Mouse (Mus musculus) gastrocnemius, postnatal 4 days (tissue): ENCODE measurements around the gene Lrtm1. TPM values are rescaled to one million over a fixed set of nuclear protein-coding genes. Genes with fewer than 3 reads are reported as not detected.
A peak's percentile ranks its signal among the peaks of the same experiment; 100 is the strongest.

Source experiments
- DNase-seq, 2 experiments: peaks; one replicate each; pipeline ENCODE4 v3.0.0; 2021 to 2022; ENCODE audit warnings: low spot score in 2 of 2, mixed read lengths in 2 of 2
- total RNA-seq, 2 experiments: library from RNA; stranded (reverse); gene quantifications; 2 replicates each; pipeline ENCODE4 v1.2.3; 2021

Lrtm1 gene
- total RNA-seq, 2 experiments from 2014 or later, result 30.9 to 34.2 TPM

DNA sequence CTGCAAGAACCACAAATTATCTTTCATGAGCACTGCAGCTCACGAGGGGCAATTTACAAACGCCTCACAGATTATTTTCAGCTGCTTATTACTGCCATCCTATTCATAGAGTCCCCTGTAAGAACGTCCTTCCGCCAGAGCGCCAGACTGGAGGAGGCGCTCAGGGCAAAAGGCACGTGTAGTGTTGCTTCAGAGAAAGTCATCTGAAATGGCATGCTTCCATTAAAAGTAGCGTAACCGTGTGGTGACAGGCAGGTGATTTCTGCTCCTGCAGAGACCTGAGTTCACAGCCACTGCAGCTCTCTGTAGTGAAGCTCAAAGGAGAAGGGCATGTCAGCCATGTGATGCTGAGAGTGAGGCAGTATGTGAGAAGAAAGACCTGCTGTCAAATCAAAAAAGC, 12.5 kb downstream of the Lrtm1 start:
- DNase-seq, result no peak

DNA sequence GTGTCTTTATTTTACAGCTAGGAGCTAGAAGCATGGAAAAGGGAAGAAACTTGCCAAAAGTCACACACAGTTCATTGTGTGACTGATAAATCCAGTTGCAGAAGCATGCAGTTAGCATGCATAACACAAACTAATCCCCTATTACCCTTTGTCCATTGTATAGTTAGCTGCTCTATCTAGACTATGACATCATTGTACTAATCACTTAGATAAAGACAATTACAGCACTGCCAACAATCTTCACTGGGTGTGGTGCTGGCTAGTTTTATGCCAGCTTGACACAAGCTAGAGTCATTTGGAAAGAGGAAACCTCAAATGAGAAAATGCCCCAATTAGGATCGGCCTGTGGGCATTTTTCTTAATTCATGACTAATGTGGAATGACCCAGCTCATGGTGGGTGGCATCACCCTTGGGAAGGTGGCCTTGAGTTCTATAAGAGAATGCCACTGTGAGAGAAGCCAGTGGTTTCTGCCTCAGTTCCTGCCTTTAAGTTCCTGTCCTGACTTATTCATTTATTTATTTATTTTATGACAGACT, 13.9 kb downstream of the Lrtm1 start:
- no peak for DNase-seq

DNA sequence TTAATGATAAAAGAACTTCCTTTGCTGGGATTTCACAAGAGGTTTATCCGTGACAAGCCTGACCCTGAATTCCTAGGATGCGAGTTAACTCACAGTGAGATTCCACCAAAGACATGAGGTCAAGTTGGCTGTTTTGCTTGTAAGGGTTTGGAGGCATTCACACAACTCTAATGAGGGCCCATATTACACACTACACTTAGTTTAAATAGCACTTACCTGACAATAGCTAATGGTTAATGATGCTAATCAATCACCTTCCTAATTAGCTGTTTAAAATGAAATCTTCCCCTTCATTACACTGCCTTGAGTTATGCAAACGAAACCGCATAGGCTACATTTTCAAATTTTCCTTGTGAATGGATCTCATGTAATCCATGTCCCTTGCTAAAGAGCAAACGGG, 20.2 kb downstream of the Lrtm1 start:
- no peak for DNase-seq

DNA sequence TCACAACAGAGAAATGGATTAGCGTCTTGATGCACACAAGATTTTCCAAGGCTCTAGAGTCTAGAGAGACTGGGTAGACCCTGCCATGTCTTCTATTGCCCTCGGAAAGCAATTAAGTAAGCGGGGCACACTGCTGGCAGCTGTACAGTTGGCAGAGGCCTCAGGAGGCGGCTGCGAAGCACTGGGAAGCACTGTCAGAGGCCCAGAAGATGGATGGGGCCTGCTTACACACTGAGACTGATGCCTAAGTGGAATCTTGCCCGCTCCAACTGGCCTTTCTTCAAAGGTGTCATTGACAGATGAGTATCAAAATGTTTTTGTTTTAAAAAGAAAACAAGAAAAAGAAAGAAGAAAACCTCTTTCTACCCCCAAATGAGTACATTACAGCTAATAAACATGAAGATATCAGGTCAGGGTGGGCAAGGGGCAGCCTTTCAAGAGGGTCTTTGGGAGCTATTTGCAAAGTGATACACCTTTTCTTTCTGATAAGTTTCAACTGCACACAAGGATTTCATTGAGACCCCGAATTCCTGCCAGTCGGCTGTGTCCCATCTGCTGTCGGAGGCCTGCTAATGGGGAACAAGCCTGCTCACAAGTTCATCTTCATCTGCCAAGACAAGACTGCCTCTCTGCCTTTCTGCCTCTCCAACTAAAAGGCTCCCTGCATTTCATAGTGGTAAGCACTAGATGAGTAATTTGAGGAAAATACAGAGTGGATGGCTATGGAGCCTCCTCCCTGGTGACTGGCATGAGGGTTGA, 22.8 kb downstream of the Lrtm1 start:
- DNase-seq, result peak in 1 of 2 experiments; percentile 24

DNA sequence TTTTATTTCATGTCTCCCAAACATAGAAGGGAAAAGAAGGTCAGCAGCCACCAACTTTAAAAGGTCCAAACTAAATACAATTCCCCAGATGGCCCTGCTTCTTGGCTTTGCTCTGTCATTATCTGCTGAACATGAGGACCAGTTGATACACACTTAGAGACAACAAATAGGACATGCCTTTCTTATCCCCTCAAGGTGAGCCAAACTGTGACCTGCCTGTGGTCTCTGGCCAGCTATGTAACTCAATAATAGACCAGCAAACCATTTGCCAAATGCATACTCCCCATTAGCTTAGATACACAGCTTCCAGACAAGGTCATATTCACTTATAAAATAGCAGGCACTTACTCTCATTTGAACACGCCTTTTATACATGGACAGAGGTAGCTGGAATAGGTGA, 23.5 kb downstream of the Lrtm1 start:
- no peak for DNase-seq

DNA sequence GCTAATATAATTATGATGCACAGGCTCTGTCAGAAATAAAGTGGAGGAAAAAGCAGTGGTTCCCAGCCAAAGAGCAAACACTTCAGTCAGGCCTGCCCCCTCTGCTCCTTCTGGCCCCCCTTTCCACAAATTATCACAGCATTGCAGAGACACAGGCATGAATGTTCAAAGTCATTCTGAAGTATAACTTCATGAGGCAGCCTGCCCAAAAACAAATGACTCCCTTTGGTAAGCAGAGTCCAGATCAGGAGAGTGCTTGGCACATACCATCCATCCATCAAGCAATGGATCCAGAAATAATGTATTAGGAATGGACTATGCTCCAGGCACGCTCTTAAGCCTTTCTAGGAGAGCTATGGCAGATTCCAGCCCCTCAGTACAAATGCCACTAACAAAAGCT, 24.3 kb downstream of the Lrtm1 start:
- DNase-seq, result no peak

DNA sequence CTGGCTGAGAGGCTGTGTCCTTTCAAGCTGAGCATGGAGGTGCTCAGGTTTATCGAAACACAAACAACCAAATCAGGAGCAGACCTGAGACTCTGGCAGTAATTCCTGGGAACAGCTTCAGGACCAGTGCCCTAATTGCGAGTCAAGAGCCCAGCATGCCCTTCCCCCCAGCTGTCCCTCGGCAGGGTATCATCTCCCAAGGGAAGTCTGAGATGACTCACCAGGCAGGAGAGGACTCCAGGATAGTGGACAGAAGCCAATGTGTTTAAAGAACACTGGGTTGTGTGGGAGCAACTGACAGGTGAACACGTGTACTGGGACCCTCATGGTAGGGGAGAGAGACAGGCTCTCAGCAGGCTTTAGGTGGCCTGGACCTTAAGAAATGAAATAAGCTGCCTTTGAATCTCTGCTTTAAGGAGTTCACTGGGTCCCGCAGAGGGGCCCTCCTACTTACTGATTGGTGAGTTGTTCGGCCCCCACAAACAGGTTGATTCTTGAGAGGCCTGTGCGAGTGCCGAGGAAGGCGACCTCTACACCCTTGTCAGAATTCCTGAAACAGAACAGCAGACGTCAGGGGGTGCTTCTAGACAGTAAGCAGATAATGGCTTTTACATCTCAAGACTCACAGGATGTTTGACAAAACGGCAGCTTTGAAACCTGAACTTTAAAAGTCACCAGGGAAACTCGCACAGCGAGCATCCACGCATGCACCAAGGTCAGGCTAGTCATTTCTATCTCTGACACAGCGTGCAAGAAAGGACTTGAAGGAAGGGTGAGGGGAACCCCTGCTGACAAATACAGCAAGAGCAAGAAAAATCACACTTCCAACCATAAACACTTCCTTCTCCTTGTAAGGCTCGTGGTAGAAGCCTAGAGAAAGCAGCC, 34.2 kb downstream of the Lrtm1 start:
- DNase-seq, result no peak

DNA sequence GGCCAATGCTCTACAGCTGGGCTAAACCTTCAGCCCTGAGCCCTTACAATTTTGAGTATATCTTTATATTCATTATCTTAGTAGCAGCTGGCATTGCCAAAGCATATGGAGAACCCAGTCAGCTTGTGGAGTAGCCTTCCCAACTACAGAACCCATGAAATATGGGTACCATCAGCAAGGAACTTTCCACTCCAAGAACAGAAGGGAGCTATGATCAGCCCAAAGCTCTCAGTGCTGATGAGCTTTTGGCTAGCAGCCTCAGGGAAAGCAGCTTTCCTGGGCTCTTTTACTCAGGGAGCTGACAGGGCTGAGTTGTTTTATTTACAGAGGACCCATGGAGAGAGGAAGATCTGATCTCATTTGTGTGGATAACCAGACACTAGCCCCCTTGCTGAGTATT, 42.7 kb downstream of the Lrtm1 start:
- no peak for DNase-seq

DNA sequence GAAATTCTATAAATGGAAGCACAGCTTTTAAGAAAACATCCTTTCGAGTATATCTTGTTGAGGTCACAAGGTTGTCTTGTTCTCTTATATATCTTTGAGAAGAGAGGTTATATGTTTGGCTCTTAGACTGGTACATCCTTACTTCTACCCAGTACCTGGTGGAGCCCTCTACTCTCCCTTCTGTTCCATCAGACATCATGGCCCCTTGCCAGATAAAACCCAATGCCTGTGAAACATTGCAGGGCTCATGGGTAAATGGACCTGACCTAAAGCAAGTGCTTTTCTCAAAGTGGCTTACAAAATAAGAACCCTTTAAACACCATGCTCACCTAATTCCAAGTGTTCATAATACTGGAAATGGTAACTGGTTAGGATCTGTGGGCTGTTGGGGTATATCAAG, 43.5 kb downstream of the Lrtm1 start:
- DNase-seq, result no peak

DNA sequence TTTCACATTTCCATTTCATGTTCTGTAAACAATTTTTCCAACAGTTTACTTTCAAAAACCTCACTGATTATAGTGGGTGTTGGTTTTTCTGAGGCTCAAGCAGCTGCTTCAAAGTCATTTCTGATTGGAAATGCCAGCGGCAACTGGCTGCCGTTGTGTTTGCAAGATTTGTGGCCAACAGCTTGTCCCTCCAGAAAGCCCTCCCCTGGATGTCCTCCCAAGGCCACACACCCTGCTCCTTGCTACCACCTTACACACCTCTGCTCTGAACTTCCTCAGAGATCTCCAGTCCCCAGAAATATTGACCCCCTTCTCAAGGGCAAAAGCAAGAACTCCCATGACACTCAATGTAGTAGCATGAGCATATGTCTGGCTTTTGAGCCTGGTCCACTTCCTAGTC, 44.7 kb downstream of the Lrtm1 start:
- DNase-seq, result no peak

DNA sequence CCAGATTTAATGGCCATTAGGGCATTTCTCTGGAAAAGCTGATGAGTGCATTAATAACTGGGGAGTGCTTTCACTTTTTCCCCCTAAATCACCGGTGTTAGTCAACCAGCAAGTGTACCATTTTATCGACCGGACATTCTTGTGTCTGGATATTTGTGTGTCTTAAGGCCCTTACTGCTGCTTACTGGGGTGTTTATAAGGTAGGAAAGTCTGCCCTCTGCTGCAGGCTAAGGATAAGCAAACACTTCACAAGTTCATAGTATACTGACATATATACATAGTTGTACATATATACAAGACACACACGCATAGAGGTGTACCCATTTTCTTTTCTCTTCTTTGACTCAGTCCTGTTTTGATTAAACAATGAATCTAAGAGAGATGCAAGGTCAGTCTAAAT, 55.7 kb downstream of the Lrtm1 start:
- DNase-seq, result no peak

DNA sequence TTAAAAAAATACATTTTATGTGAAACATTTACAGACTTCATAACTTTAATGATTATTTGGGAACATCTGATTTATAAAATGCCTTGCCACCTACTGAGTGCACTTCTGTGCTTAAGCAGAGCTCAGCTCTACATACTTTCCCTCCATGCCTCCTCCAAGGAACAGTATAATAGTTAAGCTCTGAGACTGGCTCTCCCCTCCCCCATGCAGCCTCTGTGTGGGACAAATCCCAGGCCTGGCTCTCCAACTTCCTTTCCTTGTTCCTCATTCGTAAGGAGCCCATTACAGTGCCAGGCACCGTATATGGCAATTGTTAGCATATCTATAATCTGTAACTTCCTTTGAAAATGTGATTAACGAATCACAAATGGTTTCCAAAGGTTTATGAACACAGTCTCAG, 59.4 kb downstream of the Lrtm1 start:
- DNase-seq, result no peak

DNA sequence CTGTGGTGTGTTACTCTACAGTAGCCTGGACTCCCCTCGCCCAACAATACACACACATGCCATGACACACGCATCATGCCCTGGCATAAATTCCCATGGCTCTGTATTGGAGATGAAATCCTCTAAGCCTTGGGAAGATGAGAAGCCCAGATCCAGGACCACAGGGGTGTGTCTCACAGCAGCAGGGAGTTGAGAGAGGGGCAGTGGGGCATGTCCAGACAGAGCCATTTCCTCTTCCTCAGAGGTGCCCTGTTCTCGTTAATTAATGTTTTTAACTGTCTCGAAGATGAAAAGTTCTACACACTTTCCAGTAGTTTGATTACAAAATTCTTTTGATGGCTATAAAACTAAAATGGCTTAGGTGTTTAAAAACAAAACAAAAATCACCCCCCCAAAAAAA, 62.2 kb downstream of the Lrtm1 start:
- DNase-seq, result no peak

DNA sequence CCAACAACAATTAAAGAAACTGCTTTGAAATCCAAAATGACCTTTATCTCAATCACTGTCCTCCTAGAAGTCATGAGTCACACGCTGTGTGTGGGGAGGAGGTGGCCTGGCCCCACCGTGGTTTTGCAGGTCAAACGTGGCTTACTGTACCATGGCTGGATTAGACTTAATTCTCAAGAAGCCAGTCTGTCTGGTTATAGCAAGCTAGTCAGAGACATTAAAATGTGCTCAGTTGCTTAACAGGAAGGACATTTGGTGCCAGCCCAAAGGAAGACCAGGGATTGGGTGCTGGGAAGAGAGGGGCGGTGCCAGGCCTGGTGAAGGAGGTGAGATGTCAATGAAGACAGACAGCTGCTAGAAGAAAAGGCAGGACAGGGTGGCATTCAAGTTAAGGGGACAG, 62.6 kb downstream of the Lrtm1 start:
- DNase-seq, result no peak

DNA sequence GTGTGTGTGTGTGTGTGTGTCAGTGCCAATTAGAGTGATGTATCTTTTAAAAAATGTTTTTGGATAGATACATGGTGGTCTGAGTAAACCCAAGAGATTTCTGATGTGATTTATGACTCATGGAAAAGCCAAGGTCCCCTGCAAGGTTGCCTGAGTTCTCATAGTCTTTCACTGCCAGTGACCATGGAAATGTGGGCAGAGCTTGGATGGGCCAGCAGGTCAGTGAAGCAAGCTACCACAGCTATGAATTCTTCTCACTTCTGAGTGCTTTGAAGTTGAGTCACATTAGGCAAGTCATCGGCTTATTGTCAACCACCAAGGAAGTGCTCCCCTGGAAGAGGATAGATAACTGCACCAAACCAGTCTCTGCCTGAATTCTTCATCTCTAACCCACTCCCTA, 64.2 kb downstream of the Lrtm1 start:
- DNase-seq, result no peak
